Mouse (Mus musculus) liver, embryonic 16.5 days (tissue): ENCODE measurements around the gene Krtap16-1. TPM values are rescaled to one million over a fixed set of nuclear protein-coding genes. Genes with fewer than 3 reads are reported as not detected.

Source experiments
- ATAC-seq: fragments of 200-750 bp; cut with Nextera tagmentation; 2 replicates; pipeline ENCODE4 v1.8.0; 2017; ENCODE audit warnings: low read depth, mild to moderate bottlenecking, moderate number of reproducible peaks, moderate library complexity
- H3K27ac ChIP-seq: fragments of 300-500 bp; sonication (generic); 2 replicates; pipeline ENCODE4 v1.5.1; 2014; ENCODE audit warnings: mild to moderate bottlenecking, low read length
- H3K27me3 ChIP-seq: fragments of 300-500 bp; sonication (generic); 2 replicates; pipeline ENCODE4 v1.6.1; 2014; ENCODE audit warnings: low read depth, low read length, mixed read lengths; ENCODE audit not compliant: control insufficient read depth, insufficient read depth
- H3K36me3 ChIP-seq: fragments of 300-500 bp; sonication (generic); 2 replicates; pipeline ENCODE4 v1.6.1; 2014; ENCODE audit warnings: mild to moderate bottlenecking; ENCODE audit not compliant: control insufficient read depth, insufficient read depth
- H3K4me1 ChIP-seq: fragments of 300-500 bp; sonication (generic); 2 replicates; pipeline ENCODE4 v1.6.1; 2014; ENCODE audit warnings: low read depth, low read length, mixed read lengths; ENCODE audit not compliant: control insufficient read depth
- H3K4me2 ChIP-seq: fragments of 300-500 bp; sonication (generic); 2 replicates; pipeline ENCODE4 v1.6.1; 2014; ENCODE audit warnings: low read depth, low read length, mixed read lengths
- H3K4me3 ChIP-seq: fragments of 300-500 bp; sonication (generic); 2 replicates; pipeline ENCODE4 v1.5.1; 2014; ENCODE audit warnings: low read depth, mild to moderate bottlenecking, low read length
- H3K9ac ChIP-seq: fragments of 300-500 bp; sonication (generic); 2 replicates; pipeline ENCODE4 v1.6.1; 2014; ENCODE audit warnings: low read depth, low read length
- H3K9me3 ChIP-seq: fragments of 300-500 bp; sonication (generic); replicated peaks from 2 replicates; pipeline ENCODE4 v1.6.1; 2016; ENCODE audit warnings: low read length; ENCODE audit not compliant: control insufficient read depth
- WGBS: fragments of 180-500 bp; shearing (Covaris S2); extraction: QIAGEN DNeasy Blood & Tissue Kit; methylation state at CpG from one replicate; pipeline ENCODE4 v1.1.7; 2014; ENCODE audit not compliant: insufficient replicate concordance; 5-methylcytosine and 5-hydroxymethylcytosine counted together
- polyA plus RNA-seq: library from polyadenylated mRNA; unstranded; fragments of >200 nt; fragmentation: Nextera tagmentation; extraction: Ambion mirVana; gene quantifications from 2 replicates; pipeline ENCODE4 v1.2.1, GENCODE M21; 2015

Krtap16-1 gene
- not detected in 2 replicates for polyA plus RNA-seq

DNA sequence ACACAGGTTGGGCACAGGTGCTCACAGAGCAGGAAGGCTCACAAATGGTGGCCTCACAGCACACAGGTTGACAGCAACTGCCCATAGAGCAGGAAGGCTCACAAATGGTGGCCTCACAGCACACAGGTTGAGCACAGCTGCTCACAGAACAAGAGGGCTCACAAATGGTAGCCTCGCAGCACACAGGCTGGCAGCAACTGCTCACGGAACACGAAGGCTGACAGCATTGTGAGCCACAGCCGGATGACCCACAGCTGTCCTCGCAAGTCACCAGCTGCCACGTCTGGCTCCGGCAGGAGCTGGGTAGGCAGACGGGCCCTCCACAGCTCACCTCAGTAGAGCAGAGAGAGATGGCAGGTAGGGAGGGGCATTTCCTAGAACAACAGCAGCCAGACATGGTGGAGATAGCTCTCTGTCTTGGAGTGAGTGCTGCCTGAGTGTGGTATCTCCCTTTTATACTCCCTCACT, at the start of gene Krtap16-1:
TSS of gene Krtap16-1 (minus strand) at position 418 of the 468 bp plus-strand sequence.
- WGBS, result 74% methylated on average over 8 of the region's 8 CpGs
- H3K4me2 ChIP-seq, result no peak within 1 kb of the TSS
- no peak for ATAC-seq
- no peak within 1 kb of the TSS for H3K4me3 ChIP-seq
- H3K9ac ChIP-seq, result no peak within 1 kb of the TSS
- H3K27ac ChIP-seq, result no peak within 1 kb of the TSS
- H3K9me3 ChIP-seq, result no peaks in the 10 kb centered on the region
- H3K27me3 ChIP-seq, result no peaks in the 10 kb centered on the region
- H3K36me3 ChIP-seq, result no peaks in the 10 kb centered on the region
- H3K4me1 ChIP-seq, result no peaks in the 10 kb centered on the region

DNA sequence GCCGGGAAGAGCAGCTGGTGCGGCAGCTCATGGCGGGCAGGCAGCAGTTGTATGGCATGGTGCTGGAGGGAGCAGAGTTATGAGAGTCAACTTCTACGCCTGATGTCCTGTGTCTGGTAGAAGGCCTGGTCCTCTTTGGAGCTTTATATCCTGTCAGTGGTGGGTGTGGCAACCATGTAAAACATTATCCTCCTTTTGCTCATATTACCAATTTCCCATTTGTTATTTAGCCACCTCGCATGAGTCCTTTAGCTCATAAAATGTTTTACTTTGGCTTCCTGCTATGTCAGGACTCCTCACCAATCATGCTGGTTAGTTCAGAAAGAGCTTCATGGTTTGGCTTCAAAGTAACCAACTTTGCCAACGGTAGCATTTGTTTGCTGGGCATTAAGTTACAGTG, 43.4 kb upstream of the Krtap16-1 start, which contains the start of gene Krt33b:
TSS of gene Krt33b (minus strand) at position 101 of the 400 bp plus-strand sequence.
- Histone ChIP-seq H3K9ac (no peak within 1 kb of the TSS), H3K4me2 (no peak within 1 kb of the TSS), H3K9me3 (no peaks in the 10 kb centered on the region), H3K27me3 (no peaks in the 10 kb centered on the region), H3K4me3 (no peak within 1 kb of the TSS), H3K4me1 (no peaks in the 10 kb centered on the region), H3K36me3 (no peaks in the 10 kb centered on the region), H3K27ac (no peak within 1 kb of the TSS)
- WGBS, result 54% methylated on average over 6 of the region's 6 CpGs
- ATAC-seq, result no peak

DNA sequence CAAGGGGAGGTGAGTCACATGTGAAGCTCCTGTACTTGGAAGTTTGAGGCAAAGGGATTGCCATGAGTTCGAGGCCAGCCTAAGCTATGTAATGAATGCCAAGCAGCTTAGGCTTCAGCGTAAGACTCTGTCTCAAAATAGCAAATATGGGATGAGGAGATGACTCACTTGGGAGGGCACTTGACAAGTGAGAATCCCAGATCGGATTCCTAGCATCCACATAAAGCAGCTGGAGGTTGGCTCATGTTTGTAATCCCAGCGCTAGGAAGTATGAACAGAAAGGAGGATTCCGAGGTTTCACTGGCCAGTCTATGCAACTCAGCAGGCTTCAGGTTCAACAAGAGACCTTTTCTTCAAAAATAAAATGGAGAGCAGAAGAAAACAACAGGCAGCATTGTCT, 35.0 kb upstream of the Krtap16-1 start:
- H3K4me1 ChIP-seq, result no peaks in the 10 kb centered on the region
- 57% methylated on average over 5 of the region's 5 CpGs for WGBS
- ATAC-seq, result no peak

DNA sequence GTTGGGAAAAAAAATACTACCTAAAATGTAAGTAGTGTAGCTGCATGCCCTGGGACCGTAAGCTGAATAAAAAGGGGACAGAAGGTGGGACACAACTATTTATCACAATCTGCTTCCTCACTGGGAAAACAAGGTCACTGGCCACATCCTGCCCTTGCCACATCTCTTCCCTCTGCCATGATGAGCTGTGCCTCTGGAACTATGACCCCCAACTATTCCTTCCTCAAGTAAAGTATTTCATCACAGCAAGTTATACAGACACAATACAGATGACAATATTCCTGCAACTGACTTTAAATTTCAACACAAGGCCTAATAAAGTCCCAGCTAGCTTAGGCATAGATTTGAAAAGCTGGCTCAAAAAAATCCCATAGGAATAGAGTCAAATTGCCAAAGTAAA, 33.1 kb upstream of the Krtap16-1 start:
- H3K27me3 ChIP-seq, result no peaks in the 10 kb centered on the region
- ATAC-seq, result no peak
- no peaks in the 10 kb centered on the region for H3K9me3 ChIP-seq
- WGBS, result 66% methylated on average over 1 of the region's 1 CpGs
- no peaks in the 10 kb centered on the region for H3K36me3 ChIP-seq
- no peak overlapping the region for H3K27ac ChIP-seq
- no peak overlapping the region for H3K4me2 ChIP-seq
- no peaks in the 10 kb centered on the region for H3K4me1 ChIP-seq
- no peak overlapping the region for H3K4me3 ChIP-seq
- no peak overlapping the region for H3K9ac ChIP-seq

More for the DNA sequence above, 35.0 kb upstream of the Krtap16-1 start:
- Histone ChIP-seq H3K4me3 (no peak overlapping the region), H3K27ac (no peak overlapping the region), H3K9me3 (no peaks in the 10 kb centered on the region), H3K36me3 (no peaks in the 10 kb centered on the region), H3K9ac (no peak overlapping the region), H3K4me2 (no peak overlapping the region), H3K27me3 (no peaks in the 10 kb centered on the region)

DNA sequence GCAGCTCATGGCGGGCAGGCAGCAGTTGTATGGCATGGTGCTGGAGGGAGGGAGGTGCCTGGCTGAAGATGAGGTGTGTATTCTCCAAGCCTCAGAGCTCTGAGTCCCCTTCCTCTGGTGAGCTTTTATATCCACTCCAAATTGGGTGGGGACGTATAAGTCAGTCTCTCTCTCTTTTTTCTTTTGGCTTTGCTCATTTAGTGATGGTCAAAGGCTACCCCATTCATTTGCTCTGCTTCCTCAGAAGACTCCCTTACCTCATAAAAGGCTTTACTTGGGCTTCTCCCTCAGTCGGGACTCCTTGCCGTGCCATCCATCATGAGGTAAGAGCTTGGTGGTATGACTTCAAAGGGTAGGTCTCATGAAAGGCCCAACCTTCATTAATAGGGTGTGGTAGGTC, 29.7 kb upstream of the Krtap16-1 start, which contains the start of gene Krt33a:
TSS of gene Krt33a (minus strand) at position 101 of the 400 bp plus-strand sequence.
- H3K9ac ChIP-seq, result no peak within 1 kb of the TSS
- no peak within 1 kb of the TSS for H3K4me2 ChIP-seq
- H3K27ac ChIP-seq, result no peak within 1 kb of the TSS
- H3K4me1 ChIP-seq, result no peaks in the 10 kb centered on the region
- H3K36me3 ChIP-seq, result no peaks in the 10 kb centered on the region
- 61% methylated on average over 4 of the region's 4 CpGs for WGBS
- H3K9me3 ChIP-seq, result no peaks in the 10 kb centered on the region
- no peak for ATAC-seq
- no peaks in the 10 kb centered on the region for H3K27me3 ChIP-seq
- H3K4me3 ChIP-seq, result no peak within 1 kb of the TSS

DNA sequence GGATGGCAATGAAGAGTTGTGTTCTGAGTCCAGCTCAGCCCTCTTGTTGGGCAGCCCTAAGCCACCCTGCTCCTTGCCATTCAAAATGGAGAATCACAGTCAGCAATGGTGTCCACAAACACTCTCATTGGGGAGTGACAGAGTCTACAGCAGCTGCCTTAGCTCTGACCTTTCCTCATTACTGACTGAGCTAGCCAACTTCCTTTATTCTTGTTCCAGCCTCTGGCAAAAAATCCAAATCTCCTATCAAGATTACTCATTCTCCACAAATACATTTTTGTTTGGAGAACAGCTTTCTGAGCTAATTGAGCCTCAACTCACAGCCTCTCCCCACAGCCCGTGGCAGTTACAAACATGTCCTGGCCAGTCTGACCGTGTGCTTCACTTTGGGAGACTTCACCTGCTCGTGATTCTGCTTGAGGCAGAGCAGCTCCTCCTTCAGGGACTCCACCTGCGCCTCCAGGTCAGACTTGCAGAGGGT, 27.3 kb upstream of the Krtap16-1 start:
- no peaks in the 10 kb centered on the region for H3K27me3 ChIP-seq
- no peaks in the 10 kb centered on the region for H3K9me3 ChIP-seq
- H3K9ac ChIP-seq, result no peak overlapping the region
- H3K4me3 ChIP-seq, result no peak overlapping the region
- 46% methylated on average over 4 of the region's 4 CpGs for WGBS
- H3K27ac ChIP-seq, result no peak overlapping the region
- no peak overlapping the region for H3K4me2 ChIP-seq
- no peaks in the 10 kb centered on the region for H3K4me1 ChIP-seq
- no peak for ATAC-seq
- no peaks in the 10 kb centered on the region for H3K36me3 ChIP-seq

DNA sequence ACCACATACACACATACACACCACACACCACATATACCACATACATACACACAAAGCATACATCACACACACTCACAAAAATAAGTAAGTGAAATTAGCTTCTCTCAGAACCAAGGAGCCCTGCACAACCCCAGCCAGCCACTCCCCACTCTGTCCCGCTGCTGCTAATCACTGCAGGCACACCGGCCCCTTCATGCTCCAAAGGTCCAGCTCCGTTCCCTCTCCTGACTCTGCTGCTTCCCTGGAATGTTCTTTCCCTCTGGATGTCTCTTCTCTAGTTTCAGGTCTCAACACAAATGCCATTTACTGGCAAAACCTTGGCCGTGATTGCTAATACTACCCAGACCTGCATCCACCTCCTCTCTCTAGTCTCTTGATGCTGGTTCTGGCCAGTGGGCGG, 24.3 kb upstream of the Krtap16-1 start:
- WGBS, result 55% methylated on average over 5 of the region's 5 CpGs
- Histone ChIP-seq H3K36me3 (no peaks in the 10 kb centered on the region), H3K4me2 (no peak overlapping the region), H3K27me3 (no peaks in the 10 kb centered on the region), H3K4me1 (no peaks in the 10 kb centered on the region), H3K27ac (no peak overlapping the region), H3K4me3 (no peak overlapping the region), H3K9ac (no peak overlapping the region), H3K9me3 (no peaks in the 10 kb centered on the region)
- ATAC-seq, result no peak

DNA sequence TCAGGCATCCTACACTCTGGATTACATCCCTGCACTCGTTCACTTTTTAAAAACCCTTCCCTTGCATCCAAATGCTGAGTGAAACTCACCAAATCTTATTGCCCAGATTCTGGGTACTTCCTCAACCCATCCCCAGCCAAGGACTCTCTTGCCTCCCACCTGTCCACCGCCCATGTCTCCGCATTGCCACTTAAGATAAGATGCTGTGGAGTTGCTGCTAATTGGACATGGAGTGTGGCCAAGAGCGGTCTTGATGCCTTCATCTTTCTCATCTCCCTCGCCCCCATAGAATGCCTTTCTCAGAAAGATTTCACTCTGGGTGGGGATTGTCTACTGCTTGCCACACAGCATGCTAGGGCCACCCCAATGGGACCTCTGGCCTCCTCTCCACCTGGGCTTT, 21.9 kb upstream of the Krtap16-1 start:
- Histone ChIP-seq H3K36me3 (no peaks in the 10 kb centered on the region), H3K4me3 (no peak overlapping the region), H3K27ac (no peak overlapping the region), H3K27me3 (no peaks in the 10 kb centered on the region), H3K4me1 (no peaks in the 10 kb centered on the region), H3K9ac (no peak overlapping the region), H3K9me3 (no peaks in the 10 kb centered on the region), H3K4me2 (no peak overlapping the region)
- ATAC-seq, result no peak
- WGBS, result 54% methylated on average over 5 of the region's 5 CpGs

DNA sequence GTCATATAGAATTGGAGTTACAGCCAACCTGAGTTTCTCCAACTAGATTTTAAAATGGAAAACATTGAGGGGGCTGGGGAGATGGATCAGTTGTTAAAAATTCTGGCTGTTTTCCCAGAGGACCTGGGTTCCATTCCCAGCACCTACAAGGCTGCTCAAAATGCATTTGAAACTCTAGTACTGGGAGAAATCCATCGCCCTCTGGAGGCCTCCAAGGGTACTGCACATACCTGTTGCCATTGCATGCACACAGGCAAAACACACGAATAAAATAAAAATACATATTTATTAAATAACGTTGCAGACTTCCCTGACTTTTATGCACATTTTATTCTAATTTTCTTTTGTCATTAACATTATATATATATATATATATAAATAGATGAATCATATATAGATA, 20.2 kb upstream of the Krtap16-1 start:
- H3K4me2 ChIP-seq, result no peak overlapping the region
- H3K9ac ChIP-seq, result no peak overlapping the region
- no peak overlapping the region for H3K27ac ChIP-seq
- H3K36me3 ChIP-seq, result no peaks in the 10 kb centered on the region
- ATAC-seq, result no peak
- no peak overlapping the region for H3K4me3 ChIP-seq
- 36% methylated on average over 3 of the region's 3 CpGs for WGBS
- H3K4me1 ChIP-seq, result no peaks in the 10 kb centered on the region
- H3K9me3 ChIP-seq, result no peaks in the 10 kb centered on the region
- no peaks in the 10 kb centered on the region for H3K27me3 ChIP-seq
